In genomic region chr11:61487401-61487800, GRCm38 (mm10) we compare ENCODE assay signal across 8 mouse cellular contexts. TPM values are rescaled to one million over a fixed set of nuclear protein-coding genes. Genes with fewer than 3 reads are reported as not detected.
DNase-seq lines count a peak whose midpoint lies in the region; ATAC-seq and TF ChIP-seq lines count a peak whose summit lies in the region.

No protein-coding gene starts in this region.

- H3K36me3 ChIP-seq in midbrain, postnatal 0 days (ENCODE audit: insufficient read depth, low read length): peaks cover 36% of the 10 kb centered on the region
- peaks cover 54% of the 10 kb centered on the region for H3K36me3 ChIP-seq in midbrain, embryonic 13.5 days
- H3K36me3 ChIP-seq in stomach, embryonic 15.5 days: peaks cover 38% of the 10 kb centered on the region
- H3K36me3 ChIP-seq in liver, postnatal 0 days (replicated peaks; ENCODE audit: insufficient read depth, low read length): peaks cover 22% of the 10 kb centered on the region

- no peak overlapping the region for H3K4me2 ChIP-seq in midbrain, postnatal 0 days (ENCODE audit: low read depth, low read length, poor library complexity, severe bottlenecking)
- H3K4me2 ChIP-seq in midbrain, embryonic 13.5 days (replicated peaks): no peak overlapping the region
- peak overlapping the region; percentile 57 for H3K4me2 ChIP-seq in stomach, embryonic 15.5 days
- H3K4me2 ChIP-seq in liver, postnatal 0 days (ENCODE audit: low read depth, low read length): no peak overlapping the region

- H3K4me3 ChIP-seq in midbrain, postnatal 0 days (ENCODE audit: low read depth, low read length): no peak overlapping the region
- no peak overlapping the region for H3K4me3 ChIP-seq in midbrain, embryonic 13.5 days (replicated peaks)
- peak overlapping the region; percentile 45; the same call in 1 of the 2 replicates for H3K4me3 ChIP-seq in stomach, embryonic 15.5 days (replicated peaks)
- H3K4me3 ChIP-seq in liver, postnatal 0 days (ENCODE audit: low read depth, low read length): no peak overlapping the region

- 42% methylated on average over 1 of the region's 2 CpGs for WGBS in midbrain, postnatal 0 days
- whole genome bisulfite sequencing in midbrain, embryonic 13.5 days: 56% methylated on average over 2 of the region's 2 CpGs
- WGBS in stomach, embryonic 15.5 days: 40% methylated on average over 2 of the region's 2 CpGs
- 76% methylated on average over 2 of the region's 2 CpGs for WGBS in liver, postnatal 0 days (ENCODE audit: insufficient replicate concordance)

- no peak for TF ChIP-seq CTCF in midbrain, postnatal 0 days (IDR thresholded peaks at IDR 0.05)
- no peak for TF ChIP-seq CTCF in liver, postnatal 0 days (IDR thresholded peaks at IDR 0.05; ENCODE audit: low read depth)

- DNase-seq in cerebellum, adult 9-11 months: peak; percentile 71
- DNase-seq in midbrain, postnatal 0 days (ENCODE audit: low spot score): peak; percentile 54
- peak; percentile 83 for DNase-seq in gastrocnemius, postnatal 10 days
- DNase-seq in kidney, postnatal 36 days: peak; percentile 36 to 71
- no peak for DNase-seq in liver, postnatal 0 days

- no peak for ATAC-seq in cerebellum, adult (ENCODE audit: insufficient number of reproducible peaks, low FRiP score, low TSS enrichment)
- no peak for ATAC-seq in midbrain, postnatal 0 days (ENCODE audit: low FRiP score)
- no peak for ATAC-seq in midbrain, embryonic 13.5 days
- no peak; the same call in 1 of the 2 replicates for ATAC-seq in stomach, embryonic 15.5 days (ENCODE audit: insufficient read depth, low FRiP score, low read depth)
- no peak for ATAC-seq in liver, postnatal 0 days

- TF ChIP-seq EP300 in liver, postnatal 0 days (IDR thresholded peaks at IDR 0.05; ENCODE audit: low read depth): no peak

- no peak overlapping the region for H3K27ac ChIP-seq in midbrain, postnatal 0 days (ENCODE audit: low read depth, low read length)
- H3K27ac ChIP-seq in midbrain, embryonic 13.5 days: no peak overlapping the region
- H3K27ac ChIP-seq in stomach, embryonic 15.5 days: peak overlapping the region; percentile 97
- no peak overlapping the region for H3K27ac ChIP-seq in liver, postnatal 0 days (ENCODE audit: low read depth)

- H3K9me3 ChIP-seq in midbrain, postnatal 0 days (ENCODE audit: low read length): no peaks in the 10 kb centered on the region
- H3K9me3 ChIP-seq in midbrain, embryonic 13.5 days: no peaks in the 10 kb centered on the region
- H3K9me3 ChIP-seq in stomach, embryonic 15.5 days: no peaks in the 10 kb centered on the region
- H3K9me3 ChIP-seq in liver, postnatal 0 days (ENCODE audit: low read length): no peaks in the 10 kb centered on the region

- peaks cover 4% of the 10 kb centered on the region; the same call in 1 of the 2 replicates for H3K4me1 ChIP-seq in midbrain, postnatal 0 days (ENCODE audit: insufficient read depth, low read length)
- peaks cover 75% of the 10 kb centered on the region for H3K4me1 ChIP-seq in midbrain, embryonic 13.5 days (replicated peaks)
- H3K4me1 ChIP-seq in stomach, embryonic 15.5 days: peaks cover 39% of the 10 kb centered on the region
- H3K4me1 ChIP-seq in liver, postnatal 0 days (ENCODE audit: insufficient read depth): no peaks in the 10 kb centered on the region

- no peak overlapping the region for H3K9ac ChIP-seq in midbrain, postnatal 0 days (replicated peaks; ENCODE audit: low read length, poor library complexity, severe bottlenecking)
- no peak overlapping the region for H3K9ac ChIP-seq in midbrain, embryonic 13.5 days (replicated peaks)
- H3K9ac ChIP-seq in stomach, embryonic 15.5 days: no peak overlapping the region
- no peak overlapping the region for H3K9ac ChIP-seq in liver, postnatal 0 days (replicated peaks)

- H3K27me3 ChIP-seq in midbrain, postnatal 0 days (ENCODE audit: insufficient read depth, low read length): no peaks in the 10 kb centered on the region
- no peaks in the 10 kb centered on the region for H3K27me3 ChIP-seq in midbrain, embryonic 13.5 days
- no peaks in the 10 kb centered on the region for H3K27me3 ChIP-seq in stomach, embryonic 15.5 days (replicated peaks)
- no peaks in the 10 kb centered on the region for H3K27me3 ChIP-seq in liver, postnatal 0 days (ENCODE audit: insufficient read depth, low read length)

RNA-seq across cellular contexts. Expression of gene Mfap4, which starts 2.2 kb away (rescaled TPM):
- total RNA-seq in midbrain, postnatal 0 days (2014; rRNA removed): 10.1 and 22.8 TPM in 2 replicates
- 14.1 and 16.4 TPM in 2 replicates for polyA plus RNA-seq in midbrain, postnatal 0 days (2015; fragmentation: Nextera tagmentation; extraction: Ambion mirVana)
- polyA plus RNA-seq in midbrain, embryonic 13.5 days (2015; fragmentation: Nextera tagmentation; extraction: Ambion mirVana): 28.6 and 35.4 TPM in 2 replicates
- total RNA-seq in gastrocnemius, postnatal 10 days (2021): 100 to 1,000 TPM; 245 to 288 TPM
- polyA plus RNA-seq in stomach, embryonic 15.5 days (2015; fragmentation: Nextera tagmentation; extraction: Ambion mirVana): 316 and 323 TPM in 2 replicates
- polyA plus RNA-seq in liver, postnatal 0 days (2015; fragmentation: Nextera tagmentation; extraction: Ambion mirVana): 4.9 TPM in 2 replicates

RNA-seq across cellular contexts. Expression of gene Mapk7, which starts 6.8 kb away (rescaled TPM):
- total RNA-seq in midbrain, postnatal 0 days (2014; rRNA removed): 37.3 and 46.1 TPM in 2 replicates
- 36.6 and 36.9 TPM in 2 replicates for polyA plus RNA-seq in midbrain, postnatal 0 days (2015; fragmentation: Nextera tagmentation; extraction: Ambion mirVana)
- polyA plus RNA-seq in midbrain, embryonic 13.5 days (2015; fragmentation: Nextera tagmentation; extraction: Ambion mirVana): 76.6 and 87.2 TPM in 2 replicates
- 10 to 100 TPM in 1 of 2 experiments, 1 to 10 TPM in 1; 8.4 to 12.9 TPM for total RNA-seq in gastrocnemius, postnatal 10 days (2021)
- 47.1 and 50.8 TPM in 2 replicates for polyA plus RNA-seq in stomach, embryonic 15.5 days (2015; fragmentation: Nextera tagmentation; extraction: Ambion mirVana)
- polyA plus RNA-seq in liver, postnatal 0 days (2015; fragmentation: Nextera tagmentation; extraction: Ambion mirVana): 4.8 and 5.6 TPM in 2 replicates

RNA-seq across cellular contexts. Expression of gene B9d1, which starts 17.5 kb away (rescaled TPM):
- 26.3 and 28.1 TPM in 2 replicates for total RNA-seq in midbrain, postnatal 0 days (2014; rRNA removed)
- polyA plus RNA-seq in midbrain, postnatal 0 days (2015; fragmentation: Nextera tagmentation; extraction: Ambion mirVana): 25.1 and 27.5 TPM in 2 replicates
- 38.3 and 40.8 TPM in 2 replicates for polyA plus RNA-seq in midbrain, embryonic 13.5 days (2015; fragmentation: Nextera tagmentation; extraction: Ambion mirVana)
- total RNA-seq in gastrocnemius, postnatal 10 days (2021): 1 to 10 TPM; 5.9 to 9.7 TPM
- 26.5 and 27.9 TPM in 2 replicates for polyA plus RNA-seq in stomach, embryonic 15.5 days (2015; fragmentation: Nextera tagmentation; extraction: Ambion mirVana)
- polyA plus RNA-seq in liver, postnatal 0 days (2015; fragmentation: Nextera tagmentation; extraction: Ambion mirVana): 1.4 and 1.6 TPM in 2 replicates

RNA-seq across cellular contexts. Expression of gene Rnf112, which starts 33.5 kb away (rescaled TPM):
- 75.6 and 86.9 TPM in 2 replicates for total RNA-seq in midbrain, postnatal 0 days (2014; rRNA removed)
- polyA plus RNA-seq in midbrain, postnatal 0 days (2015; fragmentation: Nextera tagmentation; extraction: Ambion mirVana): 35.7 and 36.2 TPM in 2 replicates
- 13.6 and 15.0 TPM in 2 replicates for polyA plus RNA-seq in midbrain, embryonic 13.5 days (2015; fragmentation: Nextera tagmentation; extraction: Ambion mirVana)
- 1 to 10 TPM; 2.0 to 2.6 TPM for total RNA-seq in gastrocnemius, postnatal 10 days (2021)
- polyA plus RNA-seq in stomach, embryonic 15.5 days (2015; fragmentation: Nextera tagmentation; extraction: Ambion mirVana): 3.0 and 3.2 TPM in 2 replicates
- 0.04 and 0.06 TPM in 2 replicates for polyA plus RNA-seq in liver, postnatal 0 days (2015; fragmentation: Nextera tagmentation; extraction: Ambion mirVana)

Comparison
In these comparisons a context has a peak if more than half of its experiments do, and no peak if none do; other contexts are left out.
1. RNA of gene B9d1, which starts 17.5 kb away (polyA plus RNA-seq): 38.3 to 40.8 TPM in midbrain, embryonic 13.5 days, 26.5 to 27.9 TPM in stomach, embryonic 15.5 days and 25.1 to 27.5 TPM in midbrain, postnatal 0 days; 1.4 to 1.6 TPM in liver, postnatal 0 days; every median in the first group is over 10 times any median in the second.